Mouse (Mus musculus): ENCODE measurements around the gene Tbc1d15. TPM values are rescaled to one million over a fixed set of nuclear protein-coding genes. Genes with fewer than 3 reads are reported as not detected.

The Tbc1d15 gene
- 56.2 and 58.7 TPM in 2 replicates for polyA plus RNA-seq (2015; fragmentation: Nextera tagmentation; extraction: Ambion mirVana)

DNA sequence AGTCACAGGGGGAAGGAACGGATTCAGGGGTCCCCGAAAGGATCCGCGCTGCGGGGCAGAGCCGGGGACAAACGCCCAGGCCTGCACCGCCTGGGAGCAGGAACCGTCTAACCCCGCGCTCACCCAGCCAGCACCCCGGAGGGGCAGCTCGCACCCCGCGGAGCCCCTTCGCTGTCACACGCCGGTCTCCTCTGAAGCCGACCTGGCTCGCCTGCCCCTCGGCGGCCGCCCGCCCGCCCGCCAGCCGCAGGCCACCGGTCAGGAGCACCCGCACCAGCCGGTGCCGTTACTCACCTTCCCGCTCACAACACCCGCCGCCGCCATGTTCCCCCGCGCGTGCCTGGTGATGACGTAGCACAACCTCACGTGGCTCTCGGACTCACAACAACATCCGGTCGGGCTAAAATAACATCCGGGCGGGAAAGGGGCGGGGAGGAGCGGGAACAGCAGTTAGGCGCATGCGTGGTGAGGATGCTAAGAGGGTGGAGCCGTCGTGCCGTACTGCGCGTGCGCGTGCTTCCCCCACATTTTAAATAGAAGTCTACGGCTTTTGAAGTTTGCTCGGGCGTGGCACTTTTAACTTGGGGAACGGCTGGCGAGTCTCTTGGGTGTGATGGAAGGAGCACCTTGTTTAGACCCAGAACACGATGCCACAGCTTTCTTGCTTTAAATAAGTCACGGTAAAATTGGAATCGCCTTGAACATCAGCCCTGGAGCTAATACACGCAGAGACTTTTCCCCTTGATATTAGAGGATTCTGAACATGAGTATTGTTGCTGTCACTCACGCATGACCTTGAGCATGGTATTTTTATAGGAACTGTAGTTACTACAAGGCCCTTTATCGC lies at the start of gene Tbc1d15:
Gene Tbc1d15, minus strand, starts transcription at position 380 of the 847 bp plus-strand sequence.
- WGBS = under 1% methylated on average over 67 of the region's 67 CpGs
- Histone ChIP-seq H3K36me3 (ENCODE audit: control insufficient read depth, insufficient read depth, low read length) (no peaks in the 10 kb centered on the region), H3K9ac (ENCODE audit: low read depth, low read length) (peak within 1 kb of the TSS; percentile 87), H3K27me3 (replicated peaks; ENCODE audit: control insufficient read depth, insufficient read depth, low read length) (no peaks in the 10 kb centered on the region), H3K4me3 (ENCODE audit: low read length) (peak within 1 kb of the TSS; percentile 98), H3K4me2 (ENCODE audit: low read depth, low read length) (peak within 1 kb of the TSS; percentile 67), H3K4me1 (ENCODE audit: control insufficient read depth, insufficient read depth, low read length) (peaks cover 16% of the 10 kb centered on the region), H3K9me3 (ENCODE audit: control insufficient read depth, low read length) (no peaks in the 10 kb centered on the region), H3K27ac (ENCODE audit: low read length) (peak within 1 kb of the TSS; percentile 82)
- peak; percentile 90 for ATAC-seq

DNA sequence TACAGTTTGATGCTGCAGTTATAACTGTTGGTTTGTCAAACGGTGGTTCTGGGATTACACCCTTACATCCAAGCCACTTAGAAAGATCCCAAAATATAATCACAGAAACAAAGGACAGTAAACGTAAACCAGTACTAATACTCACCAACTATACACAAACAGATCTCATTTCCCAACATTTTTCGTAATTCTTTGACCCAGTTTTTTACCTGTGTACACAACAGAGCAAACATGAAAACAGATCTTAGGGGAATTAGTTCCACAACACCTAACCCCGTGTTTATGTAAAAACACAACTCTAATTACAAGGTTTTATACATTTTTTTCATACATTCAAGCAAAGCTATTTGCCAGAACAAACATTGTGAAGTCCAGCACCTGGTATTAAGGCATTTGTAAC lies 47.4 kb upstream of the Tbc1d15 start:
- Histone ChIP-seq H3K9ac (ENCODE audit: low read depth, low read length) (no peak overlapping the region), H3K27ac (ENCODE audit: low read length) (no peak overlapping the region), H3K4me2 (ENCODE audit: low read depth, low read length) (no peak overlapping the region), H3K36me3 (ENCODE audit: control insufficient read depth, insufficient read depth, low read length) (peaks cover 9% of the 10 kb centered on the region), H3K4me1 (ENCODE audit: control insufficient read depth, insufficient read depth, low read length) (no peaks in the 10 kb centered on the region), H3K4me3 (ENCODE audit: low read length) (no peak overlapping the region), H3K9me3 (ENCODE audit: control insufficient read depth, low read length) (no peaks in the 10 kb centered on the region), H3K27me3 (replicated peaks; ENCODE audit: control insufficient read depth, insufficient read depth, low read length) (no peaks in the 10 kb centered on the region)
- ATAC-seq = no peak
- WGBS = 92% methylated on average over 4 of the region's 4 CpGs

DNA sequence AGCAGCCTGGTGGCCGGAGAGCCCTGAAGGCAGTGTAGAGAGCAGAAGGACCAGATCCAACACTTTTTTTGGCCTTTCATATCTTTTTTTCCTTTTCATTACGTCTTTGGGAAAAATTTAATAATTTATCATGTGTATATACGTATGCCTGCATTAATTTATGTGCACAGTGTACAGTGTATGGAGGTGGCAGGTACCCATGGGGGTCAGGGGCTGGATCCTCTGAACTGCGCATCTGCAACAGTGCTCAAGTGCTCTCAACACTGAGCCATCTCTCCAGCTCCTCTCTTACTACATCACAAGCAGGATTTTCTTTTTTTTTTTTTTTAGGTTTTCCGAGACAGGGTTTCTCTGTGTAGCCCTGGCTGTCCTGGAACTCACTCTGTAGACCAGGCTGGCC lies 46.3 kb upstream of the Tbc1d15 start:
- Histone ChIP-seq H3K9me3 (ENCODE audit: control insufficient read depth, low read length) (no peaks in the 10 kb centered on the region), H3K27me3 (replicated peaks; ENCODE audit: control insufficient read depth, insufficient read depth, low read length) (no peaks in the 10 kb centered on the region), H3K4me1 (ENCODE audit: control insufficient read depth, insufficient read depth, low read length) (no peaks in the 10 kb centered on the region), H3K36me3 (ENCODE audit: control insufficient read depth, insufficient read depth, low read length) (peaks cover 9% of the 10 kb centered on the region), H3K4me3 (ENCODE audit: low read length) (no peak overlapping the region), H3K4me2 (ENCODE audit: low read depth, low read length) (no peak overlapping the region), H3K27ac (ENCODE audit: low read length) (no peak overlapping the region), H3K9ac (ENCODE audit: low read depth, low read length) (no peak overlapping the region)
- ATAC-seq = no peak
- 93% methylated on average over 5 of the region's 5 CpGs for WGBS

DNA sequence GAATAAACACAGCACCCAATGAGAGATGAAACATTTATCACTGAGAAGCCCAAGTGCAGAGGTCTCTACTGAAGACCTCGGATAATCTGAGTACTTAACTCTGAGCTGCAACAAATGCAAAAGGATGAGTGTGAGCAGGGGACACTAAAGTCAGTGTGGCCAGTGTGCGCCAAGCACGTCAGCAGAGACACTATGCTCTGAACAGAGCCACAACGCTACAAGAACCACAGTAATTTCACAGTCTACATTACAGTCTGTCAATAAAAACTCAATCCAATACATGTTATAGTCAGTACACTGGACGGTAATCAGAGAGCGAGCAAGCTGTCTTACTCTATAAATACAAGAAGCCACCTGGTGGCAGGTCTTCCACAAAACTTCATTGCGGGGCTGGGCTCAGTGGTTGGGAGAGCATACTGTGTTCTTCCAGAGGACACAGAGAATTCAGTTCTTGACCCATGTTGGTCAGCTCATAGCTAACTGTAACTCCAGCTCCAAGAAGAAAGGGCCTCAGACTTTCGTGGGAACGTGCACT lies 45.2 kb upstream of the Tbc1d15 start:
- peak; percentile 52; the same call in 1 of the 2 replicates for ATAC-seq
- no peak overlapping the region for H3K9ac ChIP-seq (ENCODE audit: low read depth, low read length)
- no peaks in the 10 kb centered on the region for H3K27me3 ChIP-seq (replicated peaks; ENCODE audit: control insufficient read depth, insufficient read depth, low read length)
- H3K27ac ChIP-seq (ENCODE audit: low read length) = no peak overlapping the region
- no peak overlapping the region for H3K4me3 ChIP-seq (ENCODE audit: low read length)
- WGBS = 76% methylated on average over 9 of the region's 9 CpGs
- no peaks in the 10 kb centered on the region for H3K9me3 ChIP-seq (ENCODE audit: control insufficient read depth, low read length)
- H3K4me1 ChIP-seq (ENCODE audit: control insufficient read depth, insufficient read depth, low read length) = no peaks in the 10 kb centered on the region
- no peak overlapping the region for H3K4me2 ChIP-seq (ENCODE audit: low read depth, low read length)
- peaks cover 9% of the 10 kb centered on the region for H3K36me3 ChIP-seq (ENCODE audit: control insufficient read depth, insufficient read depth, low read length)

DNA sequence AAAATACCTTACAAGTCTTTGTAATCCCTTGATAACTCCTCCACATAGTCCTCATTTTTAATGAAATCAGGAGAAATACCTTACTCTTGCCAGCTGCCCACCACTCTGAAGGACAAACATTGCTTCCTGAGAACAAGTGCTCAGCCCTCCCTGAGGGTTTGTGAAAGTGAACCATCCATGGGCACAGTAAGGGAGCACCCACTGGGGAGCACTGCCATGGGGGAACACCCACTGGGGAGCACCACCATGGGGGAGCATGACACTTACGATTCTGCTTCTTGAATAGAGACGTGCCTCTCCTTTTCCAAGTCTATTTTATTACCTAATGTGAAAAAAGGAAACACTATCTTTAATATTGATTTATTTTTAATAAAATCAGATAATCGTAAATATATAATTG lies 43.9 kb upstream of the Tbc1d15 start:
- Histone ChIP-seq H3K4me2 (ENCODE audit: low read depth, low read length) (no peak overlapping the region), H3K9ac (ENCODE audit: low read depth, low read length) (no peak overlapping the region), H3K9me3 (ENCODE audit: control insufficient read depth, low read length) (no peaks in the 10 kb centered on the region), H3K27me3 (replicated peaks; ENCODE audit: control insufficient read depth, insufficient read depth, low read length) (no peaks in the 10 kb centered on the region), H3K36me3 (ENCODE audit: control insufficient read depth, insufficient read depth, low read length) (peaks cover 9% of the 10 kb centered on the region; the same call in 1 of the 2 replicates), H3K27ac (ENCODE audit: low read length) (no peak overlapping the region), H3K4me1 (ENCODE audit: control insufficient read depth, insufficient read depth, low read length) (no peaks in the 10 kb centered on the region), H3K4me3 (ENCODE audit: low read length) (no peak overlapping the region)
- no peak for ATAC-seq
- 98% methylated on average over 3 of the region's 3 CpGs for WGBS

DNA sequence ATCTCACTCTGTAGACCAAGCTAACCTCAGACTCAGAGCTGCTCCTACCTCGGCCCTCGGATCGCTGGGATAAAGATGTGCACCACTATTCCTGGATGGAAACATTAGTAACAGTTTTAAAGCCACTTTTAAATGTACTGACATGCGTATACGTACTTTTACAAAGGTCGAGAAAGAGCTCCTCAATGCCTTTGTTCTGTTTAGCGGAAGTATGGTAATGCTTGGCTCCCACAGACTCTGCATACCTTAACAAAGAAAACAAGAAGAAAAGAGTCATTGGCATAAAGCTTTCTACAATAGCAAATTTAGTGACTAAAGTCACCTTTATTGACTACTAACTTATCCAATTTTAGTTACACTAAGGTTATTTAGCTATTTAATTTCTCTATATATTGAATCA lies 43.4 kb upstream of the Tbc1d15 start:
- WGBS = 92% methylated on average over 7 of the region's 7 CpGs
- ATAC-seq = no peak
- no peak overlapping the region for H3K4me3 ChIP-seq (ENCODE audit: low read length)
- H3K36me3 ChIP-seq (ENCODE audit: control insufficient read depth, insufficient read depth, low read length) = peaks cover 9% of the 10 kb centered on the region; the same call in 1 of the 2 replicates
- H3K9me3 ChIP-seq (ENCODE audit: control insufficient read depth, low read length) = no peaks in the 10 kb centered on the region
- H3K4me2 ChIP-seq (ENCODE audit: low read depth, low read length) = no peak overlapping the region
- no peak overlapping the region for H3K27ac ChIP-seq (ENCODE audit: low read length)
- H3K27me3 ChIP-seq (replicated peaks; ENCODE audit: control insufficient read depth, insufficient read depth, low read length) = no peaks in the 10 kb centered on the region
- H3K9ac ChIP-seq (ENCODE audit: low read depth, low read length) = no peak overlapping the region
- no peaks in the 10 kb centered on the region for H3K4me1 ChIP-seq (ENCODE audit: control insufficient read depth, insufficient read depth, low read length)

DNA sequence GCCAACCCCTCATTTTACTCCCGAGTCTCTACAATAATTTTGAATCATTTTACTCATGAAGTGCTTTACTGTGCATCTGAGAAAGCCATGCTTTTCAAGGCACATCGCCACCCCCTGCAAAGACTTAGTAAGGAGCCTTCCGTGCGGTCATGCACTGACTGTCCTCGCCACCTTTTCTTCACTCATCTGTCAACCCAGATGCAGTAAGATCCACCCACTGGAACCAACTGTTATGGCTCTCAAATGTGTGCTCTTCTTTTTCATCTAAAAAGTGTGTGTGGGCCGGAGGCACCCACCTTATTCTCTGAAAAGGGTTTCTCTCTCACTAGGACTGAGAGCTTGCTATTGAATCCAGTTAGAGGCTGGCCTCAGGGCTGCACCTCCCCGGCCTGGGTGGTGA lies 42.7 kb upstream of the Tbc1d15 start:
- H3K36me3 ChIP-seq (ENCODE audit: control insufficient read depth, insufficient read depth, low read length) = peaks cover 9% of the 10 kb centered on the region; the same call in 1 of the 2 replicates

DNA sequence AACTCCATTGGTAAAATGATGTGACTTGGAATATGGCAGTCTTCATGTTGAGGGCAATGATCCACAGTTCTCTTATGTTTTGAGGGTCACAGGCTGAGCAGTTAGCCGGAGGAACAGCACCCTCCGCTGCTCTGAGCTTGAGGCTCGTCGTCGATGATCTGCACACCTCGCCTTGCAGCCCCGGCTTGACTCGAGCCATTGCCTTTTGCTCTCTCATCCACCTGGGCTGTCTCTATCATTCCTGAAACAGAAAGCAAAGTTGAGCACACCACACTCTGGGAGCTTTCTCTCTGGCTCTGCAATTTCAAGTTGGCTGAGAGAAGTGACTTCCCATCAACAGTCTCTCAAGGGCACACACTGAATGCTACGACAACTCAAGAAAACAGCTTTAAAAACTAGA lies 39.4 kb upstream of the Tbc1d15 start:
- ATAC-seq = no peak
- WGBS = 94% methylated on average over 9 of the region's 9 CpGs
- H3K36me3 ChIP-seq (ENCODE audit: control insufficient read depth, insufficient read depth, low read length) = peaks cover 20% of the 10 kb centered on the region

More for the DNA sequence above, 42.7 kb upstream of the Tbc1d15 start:
- no peak overlapping the region for H3K4me2 ChIP-seq (ENCODE audit: low read depth, low read length)
- no peak overlapping the region for H3K4me3 ChIP-seq (ENCODE audit: low read length)
- H3K27me3 ChIP-seq (replicated peaks; ENCODE audit: control insufficient read depth, insufficient read depth, low read length) = no peaks in the 10 kb centered on the region
- H3K4me1 ChIP-seq (ENCODE audit: control insufficient read depth, insufficient read depth, low read length) = no peaks in the 10 kb centered on the region
- no peak for ATAC-seq
- H3K9me3 ChIP-seq (ENCODE audit: control insufficient read depth, low read length) = no peaks in the 10 kb centered on the region
- H3K9ac ChIP-seq (ENCODE audit: low read depth, low read length) = no peak overlapping the region
- 92% methylated on average over 7 of the region's 7 CpGs for WGBS
- H3K27ac ChIP-seq (ENCODE audit: low read length) = no peak overlapping the region

DNA sequence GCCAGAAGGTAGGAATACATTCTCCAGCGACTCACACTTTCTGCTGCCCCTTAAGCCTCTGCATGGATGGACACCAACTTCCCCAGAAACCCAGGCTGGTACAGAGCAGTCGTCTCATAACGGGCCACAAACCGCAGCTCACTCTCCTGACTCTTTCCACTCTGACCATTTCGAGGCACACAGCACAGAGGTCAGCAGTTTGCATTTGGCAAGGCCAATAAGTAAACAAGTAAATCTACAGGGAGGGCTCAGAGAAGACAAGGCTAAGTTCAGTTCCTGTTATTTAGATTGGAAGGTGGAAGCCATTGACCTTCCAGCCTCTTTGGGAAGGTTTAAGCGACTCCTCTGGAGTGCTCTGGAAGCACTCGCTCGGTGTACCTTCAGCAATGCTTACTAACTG lies 37.6 kb upstream of the Tbc1d15 start:
- no peak for ATAC-seq
- Histone ChIP-seq H3K4me3 (ENCODE audit: low read length) (no peak overlapping the region), H3K27ac (ENCODE audit: low read length) (no peak overlapping the region), H3K9ac (ENCODE audit: low read depth, low read length) (no peak overlapping the region), H3K4me2 (ENCODE audit: low read depth, low read length) (no peak overlapping the region), H3K4me1 (ENCODE audit: control insufficient read depth, insufficient read depth, low read length) (no peaks in the 10 kb centered on the region), H3K27me3 (replicated peaks; ENCODE audit: control insufficient read depth, insufficient read depth, low read length) (no peaks in the 10 kb centered on the region), H3K36me3 (ENCODE audit: control insufficient read depth, insufficient read depth, low read length) (peaks cover 12% of the 10 kb centered on the region; the same call in 1 of the 2 replicates), H3K9me3 (ENCODE audit: control insufficient read depth, low read length) (no peaks in the 10 kb centered on the region)
- WGBS = 80% methylated on average over 8 of the region's 8 CpGs

More for the DNA sequence above, 39.4 kb upstream of the Tbc1d15 start:
- no peaks in the 10 kb centered on the region for H3K9me3 ChIP-seq (ENCODE audit: control insufficient read depth, low read length)
- no peak overlapping the region for H3K9ac ChIP-seq (ENCODE audit: low read depth, low read length)
- H3K27me3 ChIP-seq (replicated peaks; ENCODE audit: control insufficient read depth, insufficient read depth, low read length) = no peaks in the 10 kb centered on the region
- no peak overlapping the region for H3K27ac ChIP-seq (ENCODE audit: low read length)
- no peak overlapping the region for H3K4me2 ChIP-seq (ENCODE audit: low read depth, low read length)
- H3K4me3 ChIP-seq (ENCODE audit: low read length) = no peak overlapping the region
- H3K4me1 ChIP-seq (ENCODE audit: control insufficient read depth, insufficient read depth, low read length) = no peaks in the 10 kb centered on the region
